Mouse (Mus musculus) myocyte (in vitro differentiated cells): ENCODE results near the gene 4921524J17Rik.

Experiments used
- CEBPB ChIP-seq: IDR thresholded peaks from 2 replicates; pipeline ENCODE4 v1.6.1; 2011; ENCODE audit warnings: mild to moderate bottlenecking, moderate library complexity; ENCODE audit not compliant: poor library complexity, insufficient read depth, severe bottlenecking
- E2F4 ChIP-seq: IDR thresholded peaks from one replicate; pipeline ENCODE4 v1.6.1; 2011; ENCODE audit warnings: mild to moderate bottlenecking, control low read depth, moderate library complexity; ENCODE audit not compliant: insufficient read depth
- MYOG ChIP-seq, 3 experiments: IDR thresholded peaks; one replicate each; pipeline ENCODE4 v1.6.1; 2011; ENCODE audit warnings: control low read depth in 2 of 3, low read depth in 2 of 3, mild to moderate bottlenecking in 2 of 3; ENCODE audit not compliant: insufficient read length in 2 of 3, control insufficient read depth in 1 of 3, insufficient read depth in 1 of 3
- POLR2A ChIP-seq: IDR thresholded peaks from one replicate; pipeline ENCODE4 v1.6.1; 2011; ENCODE audit warnings: low read depth, mild to moderate bottlenecking, control low read depth, moderate library complexity; ENCODE audit not compliant: insufficient read length
- POLR2AphosphoS2 ChIP-seq: IDR thresholded peaks from one replicate; pipeline ENCODE4 v1.6.1; 2011; ENCODE audit warnings: low read depth, control low read depth; ENCODE audit not compliant: insufficient read length
- SRF ChIP-seq: IDR thresholded peaks from one replicate; pipeline ENCODE4 v1.6.1; 2011; ENCODE audit warnings: low read depth; ENCODE audit not compliant: control insufficient read depth, insufficient read length
- TCF12 ChIP-seq: IDR thresholded peaks from one replicate; pipeline ENCODE4 v1.6.1; 2011; ENCODE audit warnings: mild to moderate bottlenecking, control low read depth; ENCODE audit not compliant: poor library complexity, insufficient read depth, severe bottlenecking
- USF1 ChIP-seq: IDR thresholded peaks from one replicate; pipeline ENCODE4 v1.6.1; 2011; ENCODE audit warnings: low read depth, mild to moderate bottlenecking, control low read depth, moderate library complexity

GRCm38 (mm10) chr8:85478397-85478796, 45.8 kb upstream of the 4921524J17Rik start:
- TF ChIP-seq POLR2A (no peak), CEBPB (no peak), TCF12 (no peak), POLR2AphosphoS2 (no peak), USF1 (no peak), SRF (no peak), MYOG (IDR thresholded peaks at IDR 0.05; ENCODE audit: control insufficient read depth in 1 of 3, insufficient read depth in 1 of 3, insufficient read length in 2 of 3, low read depth in 2 of 3) (no peak), E2F4 (no peak)
